Mouse (Mus musculus) MEL (cell line): ENCODE measurements around the gene Sez6l. TPM values are rescaled to one million over a fixed set of nuclear protein-coding genes. Genes with fewer than 3 reads are reported as not detected.

ENCODE experiments used
- DNase-seq: peaks from one replicate; pipeline ENCODE4 v3.0.0; 2011; ENCODE audit warnings: low read depth, low spot score
- H3K27ac ChIP-seq: 2 replicates; pipeline ENCODE4 v1.5.1; 2012; ENCODE audit warnings: low read depth, mild to moderate bottlenecking, control low read depth, low read length, moderate library complexity; ENCODE audit not compliant: control insufficient read depth
- H3K27me3 ChIP-seq, 2 experiments: fragments of 150-350 bp in 1 of 2; sonication (generic) in 1 of 2; 2 replicates each; pipeline ENCODE4 v1.6.1; 2012; ENCODE audit warnings: low read length in 2 of 2, mild to moderate bottlenecking in 2 of 2, improper control_type of control experiment in 1 of 2, moderate library complexity in 1 of 2; ENCODE audit not compliant: insufficient read depth in 2 of 2, control insufficient read depth in 1 of 2
- H3K36me3 ChIP-seq, 2 experiments: 2 replicates each; pipeline ENCODE4 v1.6.1; 2012 to 2014; ENCODE audit warnings: low read length in 2 of 2, improper control_type of control experiment in 1 of 2, inconsistent platforms in 1 of 2, mild to moderate bottlenecking in 1 of 2; ENCODE audit not compliant: insufficient read depth in 2 of 2, control insufficient read depth in 1 of 2
- H3K4me1 ChIP-seq, 2 experiments: fragments of 150-350 bp in 1 of 2; sonication (generic) in 1 of 2; 2 replicates each; pipeline ENCODE4 v1.6.1; 2012; ENCODE audit warnings: low read length in 2 of 2, improper control_type of control experiment in 1 of 2, mild to moderate bottlenecking in 1 of 2; ENCODE audit not compliant: insufficient read depth in 2 of 2, control insufficient read depth in 1 of 2
- H3K4me3 ChIP-seq, 2 experiments: fragments of 150-350 bp in 1 of 2; sonication (generic) in 1 of 2; 2 replicates each; pipeline ENCODE4 v1.5.1; 2012; ENCODE audit warnings: low read depth in 2 of 2, low read length in 2 of 2, mild to moderate bottlenecking in 2 of 2, moderate library complexity in 2 of 2, control low read depth in 1 of 2, improper control_type of control experiment in 1 of 2; ENCODE audit not compliant: control insufficient read depth in 1 of 2, insufficient read depth in 1 of 2
- H3K79me2 ChIP-seq: 2 replicates; pipeline ENCODE4 v1.6.1; 2012; ENCODE audit warnings: mild to moderate bottlenecking, low read length, moderate library complexity; ENCODE audit not compliant: control insufficient read depth, poor library complexity, insufficient read depth
- H3K9ac ChIP-seq: 2 replicates; pipeline ENCODE4 v1.6.1; 2012; ENCODE audit warnings: low read depth, mild to moderate bottlenecking, control low read depth, low read length, moderate library complexity; ENCODE audit not compliant: control insufficient read depth, poor library complexity, severe bottlenecking
- H3K9me3 ChIP-seq: fragments of 150-350 bp; sonication (generic); replicated peaks from 2 replicates; pipeline ENCODE4 v1.6.1; 2012; ENCODE audit warnings: mild to moderate bottlenecking, low read length, improper control_type of control experiment, moderate library complexity; ENCODE audit not compliant: insufficient read depth
- CHD2 ChIP-seq: IDR thresholded peaks from 2 replicates; pipeline ENCODE4 v1.6.1; 2011; ENCODE audit warnings: low read length, improper control_type of control experiment
- CTCF ChIP-seq, 3 experiments: IDR thresholded peaks in 2 of 3; conservative IDR thresholded peaks in 1 of 3; 2 replicates each; pipeline ENCODE4 v1.5.1; 2011 to 2012; ENCODE audit warnings: low read length in 3 of 3, low read depth in 2 of 3, mild to moderate bottlenecking in 2 of 3, improper control_type of control experiment in 1 of 3, inconsistent platforms in 1 of 3, mixed read lengths in 1 of 3, moderate library complexity in 1 of 3; ENCODE audit not compliant: control insufficient read depth in 1 of 3, insufficient read depth in 1 of 3, poor library complexity in 1 of 3, severe bottlenecking in 1 of 3
- E2F4 ChIP-seq: IDR thresholded peaks from 2 replicates; pipeline ENCODE4 v1.6.1; 2011; ENCODE audit warnings: low read depth, low read length, improper control_type of control experiment, borderline replicate concordance
- ELF1 ChIP-seq: IDR thresholded peaks from 2 replicates; pipeline ENCODE4 v1.6.1; 2014; ENCODE audit warnings: low read depth, mild to moderate bottlenecking, inconsistent platforms, low read length, improper control_type of control experiment, moderate library complexity
- ETS1 ChIP-seq: IDR thresholded peaks from 2 replicates; pipeline ENCODE4 v1.6.1; 2012; ENCODE audit warnings: low read depth, mild to moderate bottlenecking, inconsistent platforms, low read length, improper control_type of control experiment, moderate library complexity
- GATA1 ChIP-seq: IDR thresholded peaks from 2 replicates; pipeline ENCODE4 v1.6.1; 2011; ENCODE audit warnings: low read depth, low read length, improper control_type of control experiment
- HCFC1 ChIP-seq: IDR thresholded peaks from 2 replicates; pipeline ENCODE4 v1.6.1; 2012; ENCODE audit warnings: low read depth, mild to moderate bottlenecking, inconsistent platforms, low read length, improper control_type of control experiment, moderate library complexity
- JUND ChIP-seq: IDR thresholded peaks from 2 replicates; pipeline ENCODE4 v1.6.1; 2011; ENCODE audit warnings: low read depth, mild to moderate bottlenecking, improper control_type of control experiment, low read length
- KAT2A ChIP-seq: conservative IDR thresholded peaks from 2 replicates; pipeline ENCODE4 v1.6.1; 2012; ENCODE audit warnings: low read depth, low read length, improper control_type of control experiment, inconsistent platforms
- MAFK ChIP-seq: IDR thresholded peaks from 2 replicates; pipeline ENCODE4 v1.6.1; 2011; ENCODE audit warnings: low read depth, mild to moderate bottlenecking, low read length, improper control_type of control experiment, borderline replicate concordance
- MAZ ChIP-seq: IDR thresholded peaks from 2 replicates; pipeline ENCODE4 v1.6.1; 2012; ENCODE audit warnings: low read depth, mild to moderate bottlenecking, inconsistent platforms, low read length, improper control_type of control experiment
- MEF2A ChIP-seq: IDR thresholded peaks from 2 replicates; pipeline ENCODE4 v1.6.1; 2014; ENCODE audit warnings: low read depth, mild to moderate bottlenecking, inconsistent platforms, low read length, improper control_type of control experiment; ENCODE audit not compliant: poor library complexity, insufficient replicate concordance, severe bottlenecking; ENCODE audit errors: extremely low read depth
- MXI1 ChIP-seq: IDR thresholded peaks from 2 replicates; pipeline ENCODE4 v1.6.1; 2011; ENCODE audit warnings: mild to moderate bottlenecking, low read depth, low read length, improper control_type of control experiment
- NELFE ChIP-seq: IDR thresholded peaks from 2 replicates; pipeline ENCODE4 v1.6.1; 2011; ENCODE audit warnings: low read depth, low read length, improper control_type of control experiment
- NRF1 ChIP-seq: IDR thresholded peaks from 2 replicates; pipeline ENCODE4 v1.6.1; 2014; ENCODE audit warnings: low read depth, mild to moderate bottlenecking, inconsistent platforms, low read length, improper control_type of control experiment, moderate library complexity; ENCODE audit not compliant: poor library complexity, insufficient read depth, severe bottlenecking
- POLR2A ChIP-seq, 2 experiments: IDR thresholded peaks; 2 replicates each; pipeline ENCODE4 v1.6.1; 2011 to 2012; ENCODE audit warnings: low read length in 2 of 2, mild to moderate bottlenecking in 2 of 2, control low read depth in 1 of 2, improper control_type of control experiment in 1 of 2, low read depth in 1 of 2, moderate library complexity in 1 of 2; ENCODE audit not compliant: control insufficient read depth in 1 of 2, insufficient read depth in 1 of 2, poor library complexity in 1 of 2
- POLR2AphosphoS2 ChIP-seq: IDR thresholded peaks from 2 replicates; pipeline ENCODE4 v1.6.1; 2011; ENCODE audit warnings: low read length, improper control_type of control experiment
- RAD21 ChIP-seq: IDR thresholded peaks from 2 replicates; pipeline ENCODE4 v1.6.1; 2011; ENCODE audit warnings: mild to moderate bottlenecking, low read depth, low read length, improper control_type of control experiment
- RCOR1 ChIP-seq: IDR thresholded peaks from 2 replicates; pipeline ENCODE4 v1.6.1; 2012; ENCODE audit warnings: low read depth, mild to moderate bottlenecking, inconsistent platforms, low read length, improper control_type of control experiment
- TAL1 ChIP-seq: IDR thresholded peaks from 2 replicates; pipeline ENCODE4 v1.6.1; 2012; ENCODE audit warnings: mild to moderate bottlenecking, inconsistent platforms, low read length, moderate library complexity, mixed read lengths
- TCF12 ChIP-seq: IDR thresholded peaks from 2 replicates; pipeline ENCODE4 v1.6.1; 2014; ENCODE audit warnings: low read depth, mild to moderate bottlenecking, inconsistent platforms, low read length, improper control_type of control experiment, moderate library complexity
- ZC3H11A ChIP-seq: IDR thresholded peaks from 2 replicates; pipeline ENCODE4 v1.6.1; 2012; ENCODE audit warnings: low read depth, mild to moderate bottlenecking, inconsistent platforms, low read length, improper control_type of control experiment
- ZMIZ1 ChIP-seq: IDR thresholded peaks from 2 replicates; pipeline ENCODE4 v1.6.1; 2012; ENCODE audit warnings: low read depth, mild to moderate bottlenecking, inconsistent platforms, low read length, improper control_type of control experiment, moderate library complexity
- ZNF384 ChIP-seq: IDR thresholded peaks from 2 replicates; pipeline ENCODE4 v1.6.1; 2012; ENCODE audit warnings: low read depth, mild to moderate bottlenecking, inconsistent platforms, low read length, improper control_type of control experiment
- polyA plus RNA-seq, 2 experiments: library from polyadenylated mRNA; stranded (reverse) in 1 of 2; unstranded in 1 of 2; fragments of >175 nt in 1 of 2; fragments of >200 nt in 1 of 2; gene quantifications; 2 replicates each; pipeline versions ENCODE4 v1.2.1 to v1.2.4; 2012; ENCODE audit warnings: low replicate concordance in 2 of 2, low read depth in 1 of 2; ENCODE audit not compliant: insufficient read length in 2 of 2, insufficient read depth in 1 of 2, missing spikeins in 1 of 2
- total RNA-seq: library from RNA; depleted of rRNA; stranded (reverse); fragments of 300-350 nt; gene quantifications from 2 replicates; pipeline ENCODE4 v1.2.3, GENCODE M21; 2012

Gene Sez6l
- total and polyA plus RNA-seq, 3 experiments, result not detected

- DNase-seq, result no peak
- H3K36me3 ChIP-seq, result no peaks in the 10 kb centered on the region
- H3K4me1 ChIP-seq, result no peaks in the 10 kb centered on the region
- no peaks in the 10 kb centered on the region for H3K27me3 ChIP-seq
- H3K27ac ChIP-seq, result no peak overlapping the region
- H3K79me2 ChIP-seq, result no peaks in the 10 kb centered on the region
- no peak for TF ChIP-seq RCOR1
- no peak for TF ChIP-seq NELFE
- no peak for TF ChIP-seq MXI1
- no peak for TF ChIP-seq TCF12
- TF ChIP-seq ZNF384, result no peak
- TF ChIP-seq ZC3H11A, result no peak
- TF ChIP-seq POLR2A (IDR thresholded peaks at IDR 0.05; ENCODE audit: control insufficient read depth in 1 of 2, insufficient read depth in 1 of 2, low read depth in 1 of 2, low read length in 2 of 2, poor library complexity in 1 of 2), result no peak
- TF ChIP-seq POLR2AphosphoS2, result no peak
- no peak for TF ChIP-seq KAT2A
- no peak for TF ChIP-seq MEF2A
- no peak for TF ChIP-seq CTCF (IDR thresholded peaks at IDR 0.05 in 2 of 3, conservative IDR thresholded peaks at IDR 0.05 in 1 of 3; ENCODE audit: control insufficient read depth in 1 of 3, insufficient read depth in 1 of 3, low read depth in 2 of 3, low read length in 3 of 3, poor library complexity in 1 of 3, severe bottlenecking in 1 of 3)
- no peak for TF ChIP-seq CHD2
- TF ChIP-seq TAL1, result no peak
- no peak for TF ChIP-seq ETS1
- TF ChIP-seq, all 39 proteins: peak for 0
- Histone ChIP-seq H3K9me3 (no peaks in the 10 kb centered on the region), H3K4me3 (no peak overlapping the region), H3K9ac (no peak overlapping the region)
Measured at GRCm38 (mm10) chr5:112619344-112619743, 42.4 kb upstream of the Sez6l start.

- Histone ChIP-seq H3K79me2 (no peaks in the 10 kb centered on the region), H3K27ac (no peak overlapping the region), H3K4me1 (no peaks in the 10 kb centered on the region), H3K27me3 (no peaks in the 10 kb centered on the region), H3K9me3 (no peaks in the 10 kb centered on the region), H3K4me3 (no peak overlapping the region), H3K36me3 (no peaks in the 10 kb centered on the region), H3K9ac (no peak overlapping the region)
- TF ChIP-seq ZMIZ1 (no peak), HCFC1 (no peak), ELF1 (no peak), GATA1 (no peak), RAD21 (no peak), MEF2A (no peak), JUND (no peak), NRF1 (no peak), POLR2AphosphoS2 (no peak), CHD2 (no peak), MAZ (no peak), E2F4 (no peak), MAFK (no peak), NELFE (no peak)
- DNase-seq, result no peak
Measured at GRCm38 (mm10) chr5:112617602-112618247, 40.7 kb upstream of the Sez6l start.
